Mouse (Mus musculus) MEL (cell line): ENCODE measurements around the gene Corin. TPM values are rescaled to one million over a fixed set of nuclear protein-coding genes. Genes with fewer than 3 reads are reported as not detected.

Experiments used
- DNase-seq: peaks from one replicate; pipeline ENCODE4 v3.0.0; 2011; ENCODE audit warnings: low read depth, low spot score
- H3K27ac ChIP-seq: 2 replicates; pipeline ENCODE4 v1.5.1; 2012; ENCODE audit warnings: low read depth, mild to moderate bottlenecking, control low read depth, low read length, moderate library complexity; ENCODE audit not compliant: control insufficient read depth
- H3K27me3 ChIP-seq, 2 experiments: fragments of 150-350 bp in 1 of 2; sonication (generic) in 1 of 2; 2 replicates each; pipeline ENCODE4 v1.6.1; 2012; ENCODE audit warnings: low read length in 2 of 2, mild to moderate bottlenecking in 2 of 2, improper control_type of control experiment in 1 of 2, moderate library complexity in 1 of 2; ENCODE audit not compliant: insufficient read depth in 2 of 2, control insufficient read depth in 1 of 2
- H3K36me3 ChIP-seq, 2 experiments: 2 replicates each; pipeline ENCODE4 v1.6.1; 2012 to 2014; ENCODE audit warnings: low read length in 2 of 2, improper control_type of control experiment in 1 of 2, inconsistent platforms in 1 of 2, mild to moderate bottlenecking in 1 of 2; ENCODE audit not compliant: insufficient read depth in 2 of 2, control insufficient read depth in 1 of 2
- H3K4me1 ChIP-seq, 2 experiments: fragments of 150-350 bp in 1 of 2; sonication (generic) in 1 of 2; 2 replicates each; pipeline ENCODE4 v1.6.1; 2012; ENCODE audit warnings: low read length in 2 of 2, improper control_type of control experiment in 1 of 2, mild to moderate bottlenecking in 1 of 2; ENCODE audit not compliant: insufficient read depth in 2 of 2, control insufficient read depth in 1 of 2
- H3K4me3 ChIP-seq, 2 experiments: fragments of 150-350 bp in 1 of 2; sonication (generic) in 1 of 2; 2 replicates each; pipeline ENCODE4 v1.5.1; 2012; ENCODE audit warnings: low read depth in 2 of 2, low read length in 2 of 2, mild to moderate bottlenecking in 2 of 2, moderate library complexity in 2 of 2, control low read depth in 1 of 2, improper control_type of control experiment in 1 of 2; ENCODE audit not compliant: control insufficient read depth in 1 of 2, insufficient read depth in 1 of 2
- H3K79me2 ChIP-seq: 2 replicates; pipeline ENCODE4 v1.6.1; 2012; ENCODE audit warnings: mild to moderate bottlenecking, low read length, moderate library complexity; ENCODE audit not compliant: control insufficient read depth, poor library complexity, insufficient read depth
- H3K9ac ChIP-seq: 2 replicates; pipeline ENCODE4 v1.6.1; 2012; ENCODE audit warnings: low read depth, mild to moderate bottlenecking, control low read depth, low read length, moderate library complexity; ENCODE audit not compliant: control insufficient read depth, poor library complexity, severe bottlenecking
- H3K9me3 ChIP-seq: fragments of 150-350 bp; sonication (generic); replicated peaks from 2 replicates; pipeline ENCODE4 v1.6.1; 2012; ENCODE audit warnings: mild to moderate bottlenecking, low read length, improper control_type of control experiment, moderate library complexity; ENCODE audit not compliant: insufficient read depth
- BHLHE40 ChIP-seq: IDR thresholded peaks from 2 replicates; pipeline ENCODE4 v1.6.1; 2012; ENCODE audit warnings: low read depth, mild to moderate bottlenecking, inconsistent platforms, low read length, improper control_type of control experiment, borderline replicate concordance
- CHD1 ChIP-seq: IDR thresholded peaks from 2 replicates; pipeline ENCODE4 v1.6.1; 2012; ENCODE audit warnings: low read depth, mild to moderate bottlenecking, inconsistent platforms, low read length, improper control_type of control experiment
- ELF1 ChIP-seq: IDR thresholded peaks from 2 replicates; pipeline ENCODE4 v1.6.1; 2014; ENCODE audit warnings: low read depth, mild to moderate bottlenecking, inconsistent platforms, low read length, improper control_type of control experiment, moderate library complexity
- GABPA ChIP-seq: IDR thresholded peaks from 2 replicates; pipeline ENCODE4 v1.6.1; 2012; ENCODE audit warnings: low read depth, mild to moderate bottlenecking, inconsistent platforms, low read length, improper control_type of control experiment, moderate library complexity
- JUND ChIP-seq: IDR thresholded peaks from 2 replicates; pipeline ENCODE4 v1.6.1; 2011; ENCODE audit warnings: low read depth, mild to moderate bottlenecking, improper control_type of control experiment, low read length
- KAT2A ChIP-seq: conservative IDR thresholded peaks from 2 replicates; pipeline ENCODE4 v1.6.1; 2012; ENCODE audit warnings: low read depth, low read length, improper control_type of control experiment, inconsistent platforms
- MAX ChIP-seq: IDR thresholded peaks from 2 replicates; pipeline ENCODE4 v1.6.1; 2011; ENCODE audit warnings: low read length, improper control_type of control experiment
- MAZ ChIP-seq: IDR thresholded peaks from 2 replicates; pipeline ENCODE4 v1.6.1; 2012; ENCODE audit warnings: low read depth, mild to moderate bottlenecking, inconsistent platforms, low read length, improper control_type of control experiment
- MEF2A ChIP-seq: IDR thresholded peaks from 2 replicates; pipeline ENCODE4 v1.6.1; 2014; ENCODE audit warnings: low read depth, mild to moderate bottlenecking, inconsistent platforms, low read length, improper control_type of control experiment; ENCODE audit not compliant: poor library complexity, insufficient replicate concordance, severe bottlenecking; ENCODE audit errors: extremely low read depth
- MYC ChIP-seq: IDR thresholded peaks from 2 replicates; pipeline ENCODE4 v1.6.1; 2011; ENCODE audit warnings: low read depth, mild to moderate bottlenecking, low read length, improper control_type of control experiment, moderate library complexity
- NRF1 ChIP-seq: IDR thresholded peaks from 2 replicates; pipeline ENCODE4 v1.6.1; 2014; ENCODE audit warnings: low read depth, mild to moderate bottlenecking, inconsistent platforms, low read length, improper control_type of control experiment, moderate library complexity; ENCODE audit not compliant: poor library complexity, insufficient read depth, severe bottlenecking
- POLR2AphosphoS2 ChIP-seq: IDR thresholded peaks from 2 replicates; pipeline ENCODE4 v1.6.1; 2011; ENCODE audit warnings: low read length, improper control_type of control experiment
- POLR2AphosphoS5 ChIP-seq: IDR thresholded peaks from 2 replicates; pipeline ENCODE4 v1.6.1; 2012; ENCODE audit warnings: low read depth, borderline replicate concordance, mild to moderate bottlenecking, inconsistent platforms, low read length, moderate library complexity, mixed read lengths
- SIN3A ChIP-seq: IDR thresholded peaks from 2 replicates; pipeline ENCODE4 v1.6.1; 2012; ENCODE audit warnings: low read length, improper control_type of control experiment, inconsistent platforms
- TBP ChIP-seq: IDR thresholded peaks from 2 replicates; pipeline ENCODE4 v1.8.0; 2011; ENCODE audit warnings: low read depth, low read length, improper control_type of control experiment
- TCF12 ChIP-seq: IDR thresholded peaks from 2 replicates; pipeline ENCODE4 v1.6.1; 2014; ENCODE audit warnings: low read depth, mild to moderate bottlenecking, inconsistent platforms, low read length, improper control_type of control experiment, moderate library complexity
- UBTF ChIP-seq: IDR thresholded peaks from 2 replicates; pipeline ENCODE4 v1.6.1; 2012; ENCODE audit warnings: low read depth, mild to moderate bottlenecking, inconsistent platforms, low read length, improper control_type of control experiment, moderate library complexity, borderline replicate concordance; ENCODE audit not compliant: insufficient read depth
- USF1 ChIP-seq: IDR thresholded peaks from 2 replicates; pipeline ENCODE4 v1.6.1; 2014; ENCODE audit warnings: low read depth, mild to moderate bottlenecking, inconsistent platforms, low read length, improper control_type of control experiment, moderate library complexity
- USF2 ChIP-seq, 2 experiments: IDR thresholded peaks; 2 replicates each; pipeline ENCODE4 v1.6.1; 2011 to 2012; ENCODE audit warnings: improper control_type of control experiment in 2 of 2, low read length in 2 of 2, borderline replicate concordance in 1 of 2, inconsistent platforms in 1 of 2, low read depth in 1 of 2, mild to moderate bottlenecking in 1 of 2; ENCODE audit not compliant: insufficient read depth in 1 of 2
- ZC3H11A ChIP-seq: IDR thresholded peaks from 2 replicates; pipeline ENCODE4 v1.6.1; 2012; ENCODE audit warnings: low read depth, mild to moderate bottlenecking, inconsistent platforms, low read length, improper control_type of control experiment
- ZKSCAN1 ChIP-seq: IDR thresholded peaks from 2 replicates; pipeline ENCODE4 v1.6.1; 2012; ENCODE audit warnings: low read depth, mild to moderate bottlenecking, inconsistent platforms, low read length, improper control_type of control experiment, moderate library complexity
- ZNF384 ChIP-seq: IDR thresholded peaks from 2 replicates; pipeline ENCODE4 v1.6.1; 2012; ENCODE audit warnings: low read depth, mild to moderate bottlenecking, inconsistent platforms, low read length, improper control_type of control experiment
- polyA plus RNA-seq, 2 experiments: library from polyadenylated mRNA; stranded (reverse) in 1 of 2; unstranded in 1 of 2; fragments of >175 nt in 1 of 2; fragments of >200 nt in 1 of 2; gene quantifications; 2 replicates each; pipeline versions ENCODE4 v1.2.1 to v1.2.4; 2012; ENCODE audit warnings: low replicate concordance in 2 of 2, low read depth in 1 of 2; ENCODE audit not compliant: insufficient read length in 2 of 2, insufficient read depth in 1 of 2, missing spikeins in 1 of 2
- total RNA-seq: library from RNA; depleted of rRNA; stranded (reverse); fragments of 300-350 nt; gene quantifications from 2 replicates; pipeline ENCODE4 v1.2.3, GENCODE M21; 2012

Corin gene
- total and polyA plus RNA-seq, 3 experiments: not detected

DNA sequence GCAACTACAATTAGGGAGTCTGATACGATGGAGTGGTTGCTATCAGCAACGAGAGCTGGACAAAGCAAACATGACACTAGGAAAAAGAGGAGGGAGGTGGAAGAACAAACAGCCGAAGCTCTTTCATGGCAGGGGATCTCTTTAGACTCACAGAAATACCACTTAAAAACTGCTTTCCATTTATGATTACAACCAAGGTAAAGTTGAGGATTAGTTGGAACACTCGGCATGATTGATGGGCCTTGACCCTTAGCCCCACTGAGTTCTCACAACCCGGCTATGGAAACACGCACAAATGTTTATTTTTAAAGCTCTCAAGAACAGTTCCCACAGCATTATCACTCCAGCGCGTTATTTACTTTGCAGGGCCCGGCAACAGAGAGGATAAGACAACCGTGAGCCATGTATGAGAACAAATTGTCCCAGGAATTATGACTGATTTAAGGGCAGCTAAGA lies 92.4 kb downstream of the Corin start:
- Histone ChIP-seq H3K4me1 (no peaks in the 10 kb centered on the region), H3K27me3 (peaks cover 3% of the 10 kb centered on the region in 2 experiments; a peak in 2 of 4 replicates), H3K9ac (no peak overlapping the region), H3K79me2 (no peaks in the 10 kb centered on the region), H3K9me3 (no peaks in the 10 kb centered on the region), H3K27ac (no peak overlapping the region), H3K4me3 (no peak overlapping the region), H3K36me3 (no peaks in the 10 kb centered on the region)
- TF ChIP-seq KAT2A (no peak), TBP (no peak), POLR2AphosphoS5 (no peak), USF2 (IDR thresholded peaks at IDR 0.05; ENCODE audit: borderline replicate concordance in 1 of 2, insufficient read depth in 1 of 2, low read depth in 1 of 2, low read length in 2 of 2) (no peak), CHD1 (no peak)
- DNase-seq: no peak

DNA sequence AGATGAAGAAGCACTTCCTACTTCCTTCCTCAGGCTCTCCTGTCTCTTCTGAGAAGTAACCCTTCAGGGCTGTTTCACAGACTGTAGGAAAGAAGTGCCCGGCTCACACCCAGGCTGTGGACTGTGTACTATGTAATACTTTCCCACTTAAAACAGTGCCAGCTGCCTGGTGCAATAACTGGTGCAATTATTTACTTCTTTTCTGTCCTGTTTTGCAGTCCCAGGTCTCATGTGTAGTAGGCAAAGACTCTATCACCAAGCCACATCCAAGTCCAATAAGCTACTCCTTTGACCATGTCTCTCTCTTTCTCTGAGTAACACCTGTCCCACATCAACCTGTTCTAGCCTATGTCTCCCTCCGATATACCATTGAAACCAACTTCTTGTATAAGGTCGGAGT lies 93.4 kb downstream of the Corin start:
- Histone ChIP-seq H3K9ac (no peak overlapping the region), H3K79me2 (no peaks in the 10 kb centered on the region), H3K27me3 (peaks cover 3% of the 10 kb centered on the region in 2 experiments; a peak in 2 of 4 replicates), H3K27ac (no peak overlapping the region), H3K9me3 (no peaks in the 10 kb centered on the region), H3K4me3 (no peak overlapping the region), H3K36me3 (no peaks in the 10 kb centered on the region), H3K4me1 (no peaks in the 10 kb centered on the region)
- DNase-seq: no peak
- no peak for TF ChIP-seq ZNF384
- TF ChIP-seq MYC: no peak
- TF ChIP-seq MAX: no peak
- TF ChIP-seq MAZ: no peak
- no peak for TF ChIP-seq USF2 (IDR thresholded peaks at IDR 0.05; ENCODE audit: borderline replicate concordance in 1 of 2, insufficient read depth in 1 of 2, low read depth in 1 of 2, low read length in 2 of 2)
- TF ChIP-seq UBTF: no peak
- no peak for TF ChIP-seq POLR2AphosphoS5
- no peak for TF ChIP-seq JUND
- no peak for TF ChIP-seq SIN3A

DNA sequence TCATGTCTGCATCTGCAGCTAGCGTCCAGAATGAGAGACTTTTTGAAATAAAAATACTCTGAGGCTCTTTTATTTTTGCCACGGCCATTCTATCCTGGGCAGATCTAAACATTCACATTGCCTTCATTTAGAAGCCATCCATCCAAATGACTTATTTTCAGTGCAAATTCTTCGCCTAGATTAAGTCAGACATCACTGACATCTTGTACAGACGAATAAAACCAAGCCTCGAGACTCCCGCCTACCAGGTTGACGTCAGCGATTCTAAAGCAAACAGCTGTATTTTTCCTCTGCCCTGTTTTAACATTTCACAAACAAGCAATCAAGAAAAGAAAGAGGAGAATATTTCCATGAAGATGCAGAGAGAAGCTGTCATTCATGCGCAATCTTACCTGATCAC lies 100.9 kb downstream of the Corin start:
- H3K9ac ChIP-seq: no peak overlapping the region
- no peak overlapping the region for H3K27ac ChIP-seq
- no peaks in the 10 kb centered on the region for H3K4me1 ChIP-seq
- no peak overlapping the region for H3K4me3 ChIP-seq
- TF ChIP-seq ZNF384: no peak
- TF ChIP-seq GABPA: no peak
- TF ChIP-seq KAT2A: no peak
- no peak for TF ChIP-seq NRF1
- TF ChIP-seq MAZ: no peak
- TF ChIP-seq BHLHE40: no peak
- no peak for TF ChIP-seq POLR2AphosphoS5
- TF ChIP-seq ZC3H11A: no peak
- TF ChIP-seq USF2 (IDR thresholded peaks at IDR 0.05; ENCODE audit: borderline replicate concordance in 1 of 2, insufficient read depth in 1 of 2, low read depth in 1 of 2, low read length in 2 of 2): no peak
- TF ChIP-seq MYC: no peak
- TF ChIP-seq TBP: no peak
- no peak for TF ChIP-seq ZKSCAN1
- no peak for TF ChIP-seq USF1
- TF ChIP-seq POLR2AphosphoS2: no peak
- no peak for TF ChIP-seq MAX
- TF ChIP-seq TCF12: no peak
- no peak for TF ChIP-seq UBTF
- no peak for TF ChIP-seq CHD1
- TF ChIP-seq ELF1: no peak
- no peak for TF ChIP-seq MEF2A
- H3K27me3 ChIP-seq: peaks cover 1 to 5% of the 10 kb centered on the region in 2 experiments; a peak in 3 of 4 replicates
- no peaks in the 10 kb centered on the region for H3K36me3 ChIP-seq
- no peak for DNase-seq
- no peaks in the 10 kb centered on the region for H3K79me2 ChIP-seq
- H3K9me3 ChIP-seq: no peaks in the 10 kb centered on the region
